Mouse (Mus musculus): ENCODE data around the gene Slc25a5.
"Not testable (repeated sequence)": the region's sequence is repeated elsewhere in the genome, so short reads cannot be mapped to it uniquely, and the experiment has no call there.

Slc25a5 gene

GRCm38 (mm10) chrX:36795424-36796162, at the start of gene Slc25a5:
Gene Slc25a5, plus strand, starts transcription at chrX:36795651.
- DNase-seq (ENCODE audit: low spot score), result peak; percentile 55

GRCm38 (mm10) chrX:36746789-36747188, 48.7 kb upstream of the Slc25a5 start:
- DNase-seq (ENCODE audit: low spot score), result no peak

- no peak for DNase-seq (ENCODE audit: low spot score)
Measured at GRCm38 (mm10) chrX:36748573-36748972, 46.9 kb upstream of the Slc25a5 start.

- DNase-seq (ENCODE audit: low spot score), result no peak
Measured at GRCm38 (mm10) chrX:36749281-36749785, 46.1 kb upstream of the Slc25a5 start.

- no peak for DNase-seq (ENCODE audit: low spot score)
Measured at GRCm38 (mm10) chrX:36750591-36750990, 44.9 kb upstream of the Slc25a5 start.

GRCm38 (mm10) chrX:36752586-36752985, 42.9 kb upstream of the Slc25a5 start:
- DNase-seq (ENCODE audit: low spot score), result no peak

- DNase-seq (ENCODE audit: low spot score), result no peak
Measured at GRCm38 (mm10) chrX:36757796-36758472, 37.5 kb upstream of the Slc25a5 start.

- no peak for DNase-seq (ENCODE audit: low spot score)
Measured at GRCm38 (mm10) chrX:36758566-36758965, 36.9 kb upstream of the Slc25a5 start.

GRCm38 (mm10) chrX:36760946-36761635, 34.4 kb upstream of the Slc25a5 start:
- DNase-seq (ENCODE audit: low spot score), result peak; percentile 33

- no peak for DNase-seq (ENCODE audit: low spot score)
Measured at GRCm38 (mm10) chrX:36762289-36762688, 33.2 kb upstream of the Slc25a5 start.

GRCm38 (mm10) chrX:36762894-36763293, 32.6 kb upstream of the Slc25a5 start:
- DNase-seq (ENCODE audit: low spot score), result no peak

- DNase-seq (ENCODE audit: low spot score), result no peak
Measured at GRCm38 (mm10) chrX:36763298-36763933, 32.0 kb upstream of the Slc25a5 start.

GRCm38 (mm10) chrX:36763934-36764317, 31.5 kb upstream of the Slc25a5 start:
- no peak for DNase-seq (ENCODE audit: low spot score)

GRCm38 (mm10) chrX:36767386-36767785, 28.1 kb upstream of the Slc25a5 start:
- no peak for DNase-seq (ENCODE audit: low spot score)

- no peak for DNase-seq (ENCODE audit: low spot score)
Measured at GRCm38 (mm10) chrX:36772591-36772990, 22.9 kb upstream of the Slc25a5 start.

GRCm38 (mm10) chrX:36775520-36775919, 19.9 kb upstream of the Slc25a5 start:
- DNase-seq (ENCODE audit: low spot score), result no peak

GRCm38 (mm10) chrX:36777694-36778093, 17.8 kb upstream of the Slc25a5 start:
- DNase-seq (ENCODE audit: low spot score), result no peak

GRCm38 (mm10) chrX:36789360-36789759, 6.1 kb upstream of the Slc25a5 start:
- DNase-seq (ENCODE audit: low spot score), result no peak

- no peak for DNase-seq (ENCODE audit: low spot score)
Measured at GRCm38 (mm10) chrX:36794571-36794970, 880 bp upstream of the Slc25a5 start.

GRCm38 (mm10) chrX:36796163-36796581, 721 bp downstream of the Slc25a5 start:
- peak; percentile 70 for DNase-seq (ENCODE audit: low spot score)

- not testable (repeated sequence) for DNase-seq (ENCODE audit: low spot score)
Measured at GRCm38 (mm10) chrX:36796734-36797133, 1.3 kb downstream of the Slc25a5 start.
